Mouse (Mus musculus) kidney, postnatal 4 days (tissue): ENCODE measurements around the gene Galt.

Experiments used
- DNase-seq, 2 experiments: peaks; one replicate each; pipeline ENCODE4 v3.0.0; 2021; ENCODE audit warnings: mixed read lengths in 2 of 2

Gene Galt

DNA sequence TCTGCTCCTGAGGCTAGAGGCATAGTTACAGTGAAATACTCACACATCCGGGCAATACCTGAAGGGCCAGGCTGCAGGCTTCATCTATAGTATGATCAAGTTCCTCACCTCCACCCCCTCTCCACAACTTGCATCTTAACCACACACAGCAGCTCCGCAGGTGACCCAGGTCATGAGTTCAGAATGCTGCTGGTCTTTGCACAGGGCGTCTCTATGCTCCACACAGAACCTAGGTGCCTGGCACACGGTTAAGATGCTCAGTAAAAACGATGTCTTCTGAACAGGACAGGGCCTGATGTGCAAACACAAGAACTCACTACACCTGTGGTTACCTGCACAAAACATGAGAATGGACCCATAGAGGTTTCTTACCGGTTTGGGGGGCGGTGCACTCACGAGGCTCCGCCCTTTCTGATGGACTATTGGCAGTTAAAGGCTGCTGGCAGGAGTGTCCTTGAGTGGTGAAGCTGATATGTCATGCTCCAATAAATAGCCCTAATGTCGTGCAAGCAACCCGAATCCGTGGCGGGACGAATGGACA lies at the start of gene Galt:
Gene Galt, plus strand, starts transcription at position 432 of the 541 bp plus-strand sequence.
- no peak for DNase-seq

DNA sequence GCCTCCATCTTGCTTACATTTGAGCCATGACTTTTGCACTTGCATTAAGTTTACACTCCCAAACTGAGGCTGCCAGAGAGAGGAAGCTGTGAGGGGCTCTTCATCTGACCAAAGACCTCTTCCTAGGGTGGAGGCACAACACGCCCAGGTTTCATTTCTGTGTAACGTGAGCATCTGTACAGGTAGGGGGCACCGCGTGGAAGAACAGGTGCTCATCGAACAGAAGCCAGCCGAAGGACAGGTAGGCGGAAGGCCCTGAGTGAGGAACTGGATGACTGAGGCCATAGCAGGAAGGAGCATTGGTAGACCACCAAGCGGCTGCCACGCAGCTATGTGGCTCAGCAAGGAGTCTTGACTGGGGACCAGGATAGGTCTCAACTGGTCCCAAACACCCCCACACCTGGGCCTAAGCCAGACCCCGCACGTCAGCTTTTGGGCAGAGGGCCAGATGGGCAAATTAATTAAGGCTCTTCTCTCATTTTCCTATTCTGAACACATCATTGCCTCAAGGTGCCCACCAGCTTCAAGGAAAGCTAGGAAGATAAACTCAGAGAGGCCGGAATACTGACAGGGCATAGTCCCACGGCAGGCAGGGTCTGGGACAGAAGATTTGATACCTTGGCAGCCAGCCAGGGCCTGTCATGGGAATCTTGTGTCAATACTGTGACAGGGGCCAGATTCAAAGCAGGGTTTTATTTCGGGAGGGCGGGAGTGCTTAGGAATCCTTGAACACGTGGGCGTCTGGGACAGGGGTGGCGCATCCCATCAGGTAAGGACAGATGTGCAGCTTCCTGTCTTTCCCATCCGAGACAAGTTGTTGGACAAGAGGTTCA lies 48.9 kb upstream of the Galt start:
- DNase-seq: peak in 1 of 2 experiments; percentile 23

DNA sequence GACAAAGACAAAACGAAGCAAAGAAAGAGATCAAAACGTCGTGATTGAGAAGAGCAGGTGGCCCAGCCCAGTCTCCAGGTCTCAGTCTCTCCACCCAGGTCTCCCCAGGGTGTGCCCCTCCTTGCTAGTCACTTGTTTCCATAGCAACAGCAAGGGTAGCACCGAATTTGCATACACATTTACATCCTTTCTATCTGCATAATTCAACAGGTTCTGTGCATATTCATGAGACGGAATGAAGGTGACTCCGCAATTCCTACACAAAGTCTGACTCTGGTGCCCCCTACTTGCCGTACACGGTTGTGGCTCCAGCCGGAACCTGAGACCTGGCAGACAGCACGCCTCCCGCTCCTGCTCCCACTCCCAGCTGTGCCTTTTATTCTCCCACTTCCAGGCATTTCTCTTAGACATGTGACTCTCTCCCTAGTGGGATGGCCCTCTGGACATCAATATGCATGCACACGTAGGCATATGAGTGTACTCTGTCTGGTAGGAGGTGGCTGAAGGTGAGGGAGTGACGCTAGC lies 48.0 kb upstream of the Galt start:
- DNase-seq: peak; percentile 79 to 85

DNA sequence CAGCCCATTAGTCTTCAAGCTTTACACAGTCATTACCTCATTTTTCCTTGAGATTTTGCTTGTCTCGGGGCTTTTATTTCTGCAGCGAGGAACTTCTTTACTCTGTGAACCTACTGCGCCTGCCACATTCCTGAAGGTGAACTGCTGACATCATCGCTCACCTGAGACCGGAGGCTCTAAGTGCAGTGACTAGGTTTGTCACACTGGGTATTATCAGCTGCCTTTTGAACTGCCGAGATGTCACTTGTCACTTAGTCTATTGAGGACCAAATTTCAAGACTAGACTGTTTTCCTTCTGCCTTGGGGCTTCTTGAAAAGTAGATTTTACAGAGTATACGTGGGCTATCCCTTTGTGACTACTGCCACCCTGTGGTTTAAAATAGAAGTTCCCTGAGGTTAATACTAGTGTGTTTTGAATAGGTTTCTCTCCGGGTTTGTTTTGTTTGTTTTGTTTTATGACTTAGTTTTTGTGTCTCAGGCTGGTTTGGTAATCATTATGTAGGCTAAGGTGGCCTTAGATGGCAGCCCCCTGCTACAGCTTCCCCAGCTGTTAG lies 46.8 kb upstream of the Galt start:
- peak in 1 of 2 experiments; percentile 35 for DNase-seq

DNA sequence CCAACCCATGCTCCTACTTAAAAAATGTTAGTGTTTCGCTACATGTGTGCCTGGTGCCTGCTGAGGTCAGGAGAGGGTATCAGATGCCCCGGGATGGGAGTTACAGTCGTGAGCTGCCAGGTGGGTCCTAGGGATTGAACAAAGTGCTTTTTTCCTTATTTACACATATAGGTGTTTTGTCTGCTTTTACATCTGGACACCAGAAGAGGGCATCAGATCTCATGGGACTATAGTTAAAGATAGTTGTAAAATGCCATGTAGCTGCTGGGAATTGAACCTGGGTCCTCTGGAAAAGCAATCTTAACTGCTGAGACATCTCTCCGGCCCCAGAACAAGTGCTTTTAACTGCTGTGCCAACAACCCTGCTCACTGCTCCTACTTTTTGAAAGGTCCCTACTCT lies 44.8 kb upstream of the Galt start:
- no peak for DNase-seq

- DNase-seq: peak in 1 of 2 experiments; percentile 40
These were observed 43.2 kb upstream of the Galt start for GRCm38 (mm10) chr4:41711705-41712375.

- DNase-seq: peak in 1 of 2 experiments; percentile 54
These were observed 42.4 kb upstream of the Galt start for GRCm38 (mm10) chr4:41712421-41713196.

DNA sequence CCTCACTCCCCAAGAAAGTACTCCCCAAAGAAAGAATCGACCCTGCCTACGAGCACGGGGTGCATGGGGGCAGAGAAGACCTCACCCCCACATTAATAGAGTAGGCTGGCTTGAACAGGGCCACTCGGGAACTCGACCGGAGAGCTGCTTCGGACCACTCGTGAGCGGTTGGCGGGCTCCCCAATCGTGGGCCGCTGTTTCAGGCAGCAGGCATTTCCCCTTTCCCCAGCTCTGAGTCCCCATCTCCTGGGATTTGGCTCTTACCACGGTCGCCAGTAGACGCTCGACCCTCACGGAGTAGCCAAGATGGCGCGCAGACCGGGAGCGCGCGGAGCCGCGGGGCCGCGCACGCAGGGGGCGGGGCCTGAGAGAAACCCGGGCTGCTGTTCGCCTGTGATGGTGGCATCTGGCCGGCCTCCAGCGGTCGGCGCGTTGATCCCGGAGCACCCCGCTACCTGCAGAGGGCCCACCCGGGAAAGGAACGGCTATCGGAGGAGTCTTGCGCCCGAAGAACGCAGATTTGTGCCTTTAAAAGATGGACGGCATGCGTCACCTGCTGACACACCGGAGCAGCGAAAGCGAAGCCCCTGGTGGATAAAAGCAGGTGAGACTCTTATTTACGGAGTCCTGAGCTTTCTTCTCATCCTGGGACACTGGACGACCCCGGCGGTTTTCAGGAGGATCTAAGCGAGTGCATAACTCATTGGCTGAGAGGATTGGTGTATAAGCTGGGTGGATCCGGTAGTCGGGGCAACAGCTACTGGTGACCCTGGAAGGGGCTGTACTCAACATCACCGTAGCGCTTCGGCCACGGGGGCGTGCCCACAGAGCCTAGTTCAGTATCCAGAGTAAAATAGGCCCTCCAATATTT lies 41.6 kb upstream of the Galt start, which contains the start of gene Rpp25l:
Gene Rpp25l, minus strand, starts transcription at position 338 of the 871 bp plus-strand sequence.
- DNase-seq: peak; percentile 90 to 94

- peak; percentile 79 to 84 for DNase-seq
These were observed 40.8 kb upstream of the Galt start for GRCm38 (mm10) chr4:41714276-41714675.

DNA sequence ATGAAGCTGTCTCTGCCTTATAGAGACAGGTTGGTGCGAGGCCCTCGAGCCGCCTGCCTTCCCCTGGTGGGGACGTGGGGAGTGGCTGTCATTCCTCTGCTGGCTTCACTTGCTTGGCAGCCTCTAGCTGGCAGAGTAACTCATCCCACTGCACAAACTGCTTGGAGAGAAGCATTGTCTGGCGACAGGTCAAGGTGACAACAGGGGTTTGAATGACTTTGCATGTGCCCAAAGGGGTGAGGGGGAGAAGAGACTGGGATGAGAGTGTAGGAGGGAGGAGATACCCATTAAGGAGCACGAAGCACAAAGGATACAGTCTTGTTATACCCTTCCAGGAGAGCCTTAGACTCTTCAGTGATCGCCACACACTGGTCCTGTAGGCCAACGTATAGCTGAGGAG lies 39.9 kb upstream of the Galt start:
- DNase-seq: no peak

- DNase-seq: peak; percentile 60 to 66
These were observed 39.4 kb upstream of the Galt start for GRCm38 (mm10) chr4:41715596-41715995.

DNA sequence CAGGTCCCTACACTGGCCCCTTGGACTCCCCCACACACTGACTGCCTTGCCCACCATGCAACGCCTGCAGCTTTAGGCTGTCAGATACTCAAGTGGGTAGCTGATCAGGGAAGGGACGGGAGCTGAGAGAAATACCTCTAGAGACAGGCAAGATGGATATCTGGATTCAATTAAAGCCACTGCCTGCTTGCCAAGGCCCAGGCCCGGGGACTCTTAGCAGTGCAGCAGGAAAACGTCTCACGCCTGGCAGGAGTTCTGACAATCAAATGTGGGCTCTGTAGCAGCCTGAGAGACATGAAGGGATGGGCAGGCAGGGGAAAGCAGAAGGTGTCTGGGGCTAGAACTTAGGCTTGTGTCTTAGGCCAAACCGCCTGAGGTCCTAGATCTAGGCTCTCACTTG lies 38.2 kb upstream of the Galt start:
- DNase-seq: no peak

DNA sequence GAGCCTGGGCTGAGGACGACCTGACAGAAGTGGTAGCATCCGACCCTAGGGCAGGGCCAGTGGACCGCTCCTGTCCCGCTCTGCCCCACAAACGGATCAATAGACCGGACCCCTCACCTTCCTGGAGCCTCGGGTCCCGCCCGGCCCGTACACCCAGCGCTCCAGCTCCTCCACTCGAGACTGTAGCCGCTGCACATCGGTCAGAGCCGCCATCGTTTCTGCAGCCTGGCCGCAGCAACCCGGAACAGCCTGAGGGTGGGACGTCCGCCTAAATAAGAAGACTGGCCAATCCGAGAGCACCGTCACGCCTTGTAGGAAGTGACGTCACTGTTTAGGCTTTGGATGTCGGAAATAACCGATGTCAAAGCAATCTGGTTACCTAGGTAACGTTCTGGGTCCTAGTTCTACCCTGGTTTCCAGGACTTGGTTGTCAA lies 32.1 kb upstream of the Galt start, which contains the start of gene Dctn3:
Gene Dctn3, minus strand, starts transcription at position 253 of the 434 bp plus-strand sequence.
- peak; percentile 87 to 92 for DNase-seq

- no peak for DNase-seq
These were observed 28.0 kb upstream of the Galt start for GRCm38 (mm10) chr4:41726826-41727621.

GRCm38 (mm10) chr4:41731052-41731765 lies 23.8 kb upstream of the Galt start, which contains the start of gene Arid3c:
Gene Arid3c, minus strand, starts transcription at chr4:41731142.
- DNase-seq: peak; percentile 26 to 54

- peak; percentile 83 to 87 for DNase-seq
These were observed 17.3 kb upstream of the Galt start for GRCm38 (mm10) chr4:41737602-41738255.

GRCm38 (mm10) chr4:41738256-41738603 lies 16.8 kb upstream of the Galt start:
- DNase-seq: no peak

DNA sequence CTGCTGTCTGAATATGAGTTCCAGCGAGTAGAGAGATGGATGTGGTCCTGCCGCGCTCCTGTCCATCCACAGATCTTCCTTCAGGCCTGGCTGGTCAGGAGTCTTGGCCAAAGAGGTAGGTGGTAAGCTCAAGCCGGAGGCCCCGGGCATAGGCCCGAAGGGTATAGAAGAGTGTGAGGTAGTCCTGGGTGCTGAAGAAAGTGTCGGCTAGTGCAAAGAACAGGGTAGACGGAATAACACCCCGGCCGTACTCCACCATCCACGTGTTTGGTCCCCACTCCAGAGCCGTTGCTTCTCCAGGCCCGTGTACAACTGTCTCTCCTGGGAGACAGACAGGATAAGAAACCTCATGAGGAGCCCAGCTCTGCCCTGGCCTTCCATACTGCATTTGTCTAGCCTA lies 15.8 kb upstream of the Galt start:
- no peak for DNase-seq
